20 mouse cellular contexts compared by ENCODE assay signal in the genomic region with DNA sequence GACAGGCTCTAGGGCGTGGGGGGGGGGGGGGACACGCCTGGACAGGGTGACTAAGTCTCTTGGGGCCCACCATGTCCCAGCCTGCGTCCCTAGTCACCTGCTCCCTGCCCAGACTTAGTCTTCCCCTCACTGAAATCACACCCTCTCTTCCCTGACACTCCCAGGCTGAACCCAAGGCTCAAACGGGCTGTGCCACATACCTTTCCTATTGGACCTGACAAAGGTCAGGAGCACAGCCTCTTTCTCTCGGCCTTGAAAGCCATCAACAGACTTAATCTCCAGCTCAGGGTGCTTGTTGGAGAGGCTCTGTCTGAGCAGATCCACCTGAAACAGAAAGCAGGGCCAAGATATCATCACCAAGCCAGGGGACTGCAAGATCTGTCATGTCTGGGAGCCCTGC. TPM values are rescaled to one million over a fixed set of nuclear protein-coding genes. Genes with fewer than 3 reads are reported as not detected.
DNase-seq lines count a peak whose midpoint lies in the region; ATAC-seq and TF ChIP-seq lines count a peak whose summit lies in the region.
"Had no signal": no experiment of that assay in that cellular context is flagged by ENCODE, and none has a peak within 500 bp of the region (broad histone marks: within the 10 kb centered on the region; RNA-seq: fewer than 3 reads in every experiment).

No protein-coding gene starts in this region.

- ATAC-seq in intestine, embryonic 14.5 days (replicated peaks; ENCODE audit: low FRiP score, low TSS enrichment, low read depth), result no peak
- no peak for ATAC-seq in intestine, embryonic 15.5 days
- ATAC-seq: forebrain, embryonic 13.5 days; midbrain, embryonic 13.5 days had no signal

- H3K36me3 ChIP-seq in intestine, embryonic 14.5 days (ENCODE audit: control insufficient read depth, insufficient read depth, low read length), result peaks cover 92% of the 10 kb centered on the region
- peaks cover 44% of the 10 kb centered on the region for H3K36me3 ChIP-seq in intestine, embryonic 15.5 days
- peaks cover 97% of the 10 kb centered on the region for H3K36me3 ChIP-seq in embryonic facial prominence, embryonic 10.5 days (replicated peaks)
- H3K36me3 ChIP-seq in limb, embryonic 10.5 days, result peaks cover 97% of the 10 kb centered on the region

- TF ChIP-seq POLR2A in lung, adult 2 months (IDR thresholded peaks at IDR 0.05; ENCODE audit: borderline replicate concordance, extremely low read depth, low read depth, low read length), result no peak

- H3K27ac ChIP-seq in intestine, embryonic 14.5 days (ENCODE audit: low read depth), result no peak overlapping the region
- H3K27ac ChIP-seq in intestine, embryonic 15.5 days, result no peak overlapping the region
- H3K27ac ChIP-seq in embryonic facial prominence, embryonic 10.5 days (replicated peaks), result no peak overlapping the region
- H3K27ac ChIP-seq in limb, embryonic 10.5 days, result no peak overlapping the region
- H3K27ac ChIP-seq: embryonic facial prominence, embryonic 12.5 days; forebrain, embryonic 13.5 days; heart, embryonic 15.5 days; hindbrain, embryonic 13.5 days; kidney, embryonic 15.5 days; left cerebral cortex, adult 2 months; limb, embryonic 15.5 days; midbrain, embryonic 13.5 days had no signal

- 69% methylated on average over 5 of the region's 5 CpGs for WGBS in intestine, embryonic 14.5 days
- 83% methylated on average over 4 of the region's 5 CpGs for WGBS in intestine, embryonic 15.5 days
- WGBS in lung, adult 2 months, result 79% methylated on average over 4 of the region's 5 CpGs
- WGBS in embryonic facial prominence, embryonic 10.5 days, result 78% methylated on average over 5 of the region's 5 CpGs
- WGBS in limb, embryonic 10.5 days, result 82% methylated on average over 5 of the region's 5 CpGs

- peak; percentile 34 for DNase-seq in intestine, embryonic 14.5 days (ENCODE audit: low spot score)
- peak; percentile 0 for DNase-seq in lung, adult 2 months
- no peak for DNase-seq in lung, postnatal 25 days (ENCODE audit: low spot score)
- peak; percentile 6 for DNase-seq in embryonic facial prominence, embryonic 10.5 days (ENCODE audit: low spot score)
- peak; percentile 8 for DNase-seq in limb, embryonic 10.5 days (ENCODE audit: low spot score)
- DNase-seq in layer of hippocampus, adult 9-11 months, result no peak
- DNase-seq: cerebellum, adult 11-12 months; cerebellum, postnatal 10 days; gastrocnemius, postnatal 36 days; lung, postnatal 14 days; thymus, postnatal 36 days had no signal

- H3K4me3 ChIP-seq in intestine, embryonic 14.5 days (ENCODE audit: low read depth, low read length), result no peak overlapping the region
- H3K4me3 ChIP-seq in intestine, embryonic 15.5 days (replicated peaks), result no peak overlapping the region
- no peak overlapping the region for H3K4me3 ChIP-seq in lung, adult 2 months (replicated peaks; ENCODE audit: extremely low read depth, low read depth, low read length)
- H3K4me3 ChIP-seq in embryonic facial prominence, embryonic 10.5 days, result no peak overlapping the region
- no peak overlapping the region for H3K4me3 ChIP-seq in limb, embryonic 10.5 days
- H3K4me3 ChIP-seq: embryonic facial prominence, embryonic 12.5 days; forebrain, embryonic 13.5 days; heart, embryonic 15.5 days; hindbrain, embryonic 13.5 days; kidney, embryonic 15.5 days; left cerebral cortex, adult 2 months; limb, embryonic 15.5 days; midbrain, embryonic 13.5 days had no signal

- H3K4me1 ChIP-seq in intestine, embryonic 14.5 days (replicated peaks; ENCODE audit: control insufficient read depth, insufficient read depth, low read length), result no peaks in the 10 kb centered on the region
- no peaks in the 10 kb centered on the region for H3K4me1 ChIP-seq in intestine, embryonic 15.5 days (replicated peaks)
- no peaks in the 10 kb centered on the region for H3K4me1 ChIP-seq in lung, adult 2 months (ENCODE audit: control insufficient read depth, insufficient read depth, low read length)
- H3K4me1 ChIP-seq in embryonic facial prominence, embryonic 10.5 days, result no peaks in the 10 kb centered on the region
- no peaks in the 10 kb centered on the region for H3K4me1 ChIP-seq in limb, embryonic 10.5 days
- H3K4me1 ChIP-seq: embryonic facial prominence, embryonic 12.5 days; forebrain, embryonic 13.5 days; heart, embryonic 15.5 days; hindbrain, embryonic 13.5 days; kidney, embryonic 15.5 days; limb, embryonic 15.5 days; midbrain, embryonic 13.5 days had no signal

- H3K4me2 ChIP-seq in intestine, embryonic 14.5 days (ENCODE audit: low read length), result no peak overlapping the region
- no peak overlapping the region for H3K4me2 ChIP-seq in intestine, embryonic 15.5 days (replicated peaks)
- H3K4me2 ChIP-seq: embryonic facial prominence, embryonic 12.5 days; forebrain, embryonic 13.5 days; heart, embryonic 15.5 days; hindbrain, embryonic 13.5 days; kidney, embryonic 15.5 days; limb, embryonic 15.5 days; midbrain, embryonic 13.5 days had no signal

- no peak overlapping the region for H3K9ac ChIP-seq in intestine, embryonic 14.5 days (ENCODE audit: low read length)
- H3K9ac ChIP-seq in intestine, embryonic 15.5 days, result no peak overlapping the region
- H3K9ac ChIP-seq: embryonic facial prominence, embryonic 12.5 days; forebrain, embryonic 13.5 days; heart, embryonic 15.5 days; hindbrain, embryonic 13.5 days; kidney, embryonic 15.5 days; limb, embryonic 15.5 days; midbrain, embryonic 13.5 days had no signal

- H3K27me3 ChIP-seq in intestine, embryonic 14.5 days (replicated peaks; ENCODE audit: control insufficient read depth, insufficient read depth, low read length), result no peaks in the 10 kb centered on the region
- no peaks in the 10 kb centered on the region for H3K27me3 ChIP-seq in intestine, embryonic 15.5 days (replicated peaks)
- no peaks in the 10 kb centered on the region for H3K27me3 ChIP-seq in embryonic facial prominence, embryonic 10.5 days (replicated peaks; ENCODE audit: low read depth, poor library complexity, severe bottlenecking)
- H3K27me3 ChIP-seq in limb, embryonic 10.5 days (ENCODE audit: low read depth, poor library complexity, severe bottlenecking), result no peaks in the 10 kb centered on the region
- H3K27me3 ChIP-seq: embryonic facial prominence, embryonic 12.5 days; forebrain, embryonic 13.5 days; heart, embryonic 15.5 days; hindbrain, embryonic 13.5 days; kidney, embryonic 15.5 days; limb, embryonic 15.5 days; midbrain, embryonic 13.5 days had no signal

- no peak for TF ChIP-seq CTCF in lung, adult 2 months (IDR thresholded peaks at IDR 0.05; ENCODE audit: insufficient read depth, low read length)

- no peaks in the 10 kb centered on the region for H3K9me3 ChIP-seq in intestine, embryonic 14.5 days (ENCODE audit: control insufficient read depth, low read length)
- no peaks in the 10 kb centered on the region for H3K9me3 ChIP-seq in intestine, embryonic 15.5 days
- H3K9me3 ChIP-seq in embryonic facial prominence, embryonic 10.5 days, result no peaks in the 10 kb centered on the region
- H3K9me3 ChIP-seq in limb, embryonic 10.5 days (replicated peaks), result no peaks in the 10 kb centered on the region
- H3K9me3 ChIP-seq: embryonic facial prominence, embryonic 12.5 days; forebrain, embryonic 13.5 days; heart, embryonic 15.5 days; hindbrain, embryonic 13.5 days; kidney, embryonic 15.5 days; limb, embryonic 15.5 days; midbrain, embryonic 13.5 days had no signal

RNA-seq across cellular contexts. Expression of gene Mrpl21, which starts 16.6 kb away (rescaled TPM):
- polyA plus RNA-seq in intestine, embryonic 14.5 days (2014; fragmentation: Nextera tagmentation; extraction: Ambion mirVana), result 143 and 147 TPM in 2 replicates
- 127 and 138 TPM in 2 replicates for polyA plus RNA-seq in intestine, embryonic 15.5 days (2015; fragmentation: Nextera tagmentation; extraction: Ambion mirVana)
- polyA plus RNA-seq in lung, adult 2 months (2012; rRNA removed), result 26.9 and 29.5 TPM in 2 replicates
- polyA plus RNA-seq in embryonic facial prominence, embryonic 10.5 days (2016; fragmentation: Nextera tagmentation; extraction: Ambion mirVana), result 143 and 148 TPM in 2 replicates
- polyA plus RNA-seq in limb, embryonic 10.5 days (2016; fragmentation: Nextera tagmentation; extraction: Ambion mirVana), result 153 and 161 TPM in 2 replicates

RNA-seq across cellular contexts. Expression of gene Ighmbp2, which starts 16.7 kb away (rescaled TPM):
- 9.3 and 10.5 TPM in 2 replicates for polyA plus RNA-seq in intestine, embryonic 14.5 days (2014; fragmentation: Nextera tagmentation; extraction: Ambion mirVana)
- polyA plus RNA-seq in intestine, embryonic 15.5 days (2015; fragmentation: Nextera tagmentation; extraction: Ambion mirVana), result 7.7 and 8.8 TPM in 2 replicates
- polyA plus RNA-seq in lung, adult 2 months (2012; rRNA removed), result 5.8 and 7.5 TPM in 2 replicates
- 12.3 and 13.8 TPM in 2 replicates for polyA plus RNA-seq in embryonic facial prominence, embryonic 10.5 days (2016; fragmentation: Nextera tagmentation; extraction: Ambion mirVana)
- polyA plus RNA-seq in limb, embryonic 10.5 days (2016; fragmentation: Nextera tagmentation; extraction: Ambion mirVana), result 12.6 and 15.1 TPM in 2 replicates

RNA-seq across cellular contexts. Expression of gene Cpt1a, which starts 56.0 kb away (rescaled TPM):
- 22.8 and 24.3 TPM in 2 replicates for polyA plus RNA-seq in intestine, embryonic 14.5 days (2014; fragmentation: Nextera tagmentation; extraction: Ambion mirVana)
- polyA plus RNA-seq in intestine, embryonic 15.5 days (2015; fragmentation: Nextera tagmentation; extraction: Ambion mirVana), result 30.8 and 31.8 TPM in 2 replicates
- 126 and 134 TPM in 2 replicates for polyA plus RNA-seq in lung, adult 2 months (2012; rRNA removed)
- polyA plus RNA-seq in embryonic facial prominence, embryonic 10.5 days (2016; fragmentation: Nextera tagmentation; extraction: Ambion mirVana), result 4.5 and 5.7 TPM in 2 replicates
- polyA plus RNA-seq in limb, embryonic 10.5 days (2016; fragmentation: Nextera tagmentation; extraction: Ambion mirVana), result 2.7 and 8.2 TPM in 2 replicates

Comparison
In these comparisons a context has a peak if more than half of its experiments do, and no peak if none do; other contexts are left out.
1. DNase-seq: peak in intestine, embryonic 14.5 days (single experiment), lung, adult 2 months (single experiment), embryonic facial prominence, embryonic 10.5 days (single experiment) and limb, embryonic 10.5 days (single experiment); none in lung, postnatal 25 days (single experiment) and layer of hippocampus, adult 9-11 months (single experiment).